ENCODE assay signal across 10 mouse cellular contexts in genomic region chr6:127440416-127441104, GRCm38 (mm10). TPM values are rescaled to one million over a fixed set of nuclear protein-coding genes. Genes with fewer than 3 reads are reported as not detected.
DNase-seq lines count a peak whose midpoint lies in the region; ATAC-seq lines count a peak whose summit lies in the region.
"Had no signal": no experiment of that assay in that cellular context is flagged by ENCODE, and none has a peak within 500 bp of the region (broad histone marks: within the 10 kb centered on the region; RNA-seq: fewer than 3 reads in every experiment).

No protein-coding gene starts in this region.

- WGBS in embryonic facial prominence, embryonic 11.5 days: 49% methylated on average over 14 of the region's 14 CpGs
- 54% methylated on average over 14 of the region's 14 CpGs for WGBS in embryonic facial prominence, embryonic 10.5 days
- 44% methylated on average over 14 of the region's 14 CpGs for WGBS in hindbrain, embryonic 11.5 days

- peak; percentile 52; the same call in 1 of the 2 replicates for ATAC-seq in embryonic facial prominence, embryonic 11.5 days (replicated peaks; ENCODE audit: insufficient number of reproducible peaks, low FRiP score, low TSS enrichment, low read depth)
- ATAC-seq in hindbrain, embryonic 11.5 days (ENCODE audit: low FRiP score): peak; percentile 57; the same call in 1 of the 2 replicates

- DNase-seq in embryonic facial prominence, embryonic 11.5 days (ENCODE audit: low spot score): peak; percentile 35
- DNase-seq in embryonic facial prominence, embryonic 10.5 days (ENCODE audit: low spot score): no peak
- peak; percentile 40 for DNase-seq in hindbrain, embryonic 11.5 days (ENCODE audit: low spot score)
- DNase-seq in left cerebral cortex, postnatal 36 days (ENCODE audit: low spot score in 2 of 2): peak; percentile 19 to 25
- peak; percentile 45 to 51 for DNase-seq in right cerebral cortex, adult 2 months (ENCODE audit: low spot score in 2 of 2)
- DNase-seq in spleen, adult 18-20 months: no peak
- no peak for DNase-seq in spleen, postnatal 10 days (ENCODE audit: low spot score in 2 of 2)
- no peak for DNase-seq in heart, adult 11 months
- DNase-seq: thymus, postnatal 36 days had no signal

- H3K4me1 ChIP-seq in embryonic facial prominence, embryonic 11.5 days (ENCODE audit: control insufficient read depth, insufficient read depth, low read length): no peaks in the 10 kb centered on the region
- peaks cover 15% of the 10 kb centered on the region for H3K4me1 ChIP-seq in embryonic facial prominence, embryonic 10.5 days
- peaks cover 6% of the 10 kb centered on the region for H3K4me1 ChIP-seq in hindbrain, embryonic 11.5 days (replicated peaks; ENCODE audit: control insufficient read depth, insufficient read depth, low read length)
- H3K4me1 ChIP-seq: embryonic facial prominence, embryonic 15.5 days had no signal

- intact Hi-C loops in left cerebral cortex, postnatal 36 days (cut with DNase I): loop anchor here (10.0 kb wide), 1 partner anchor 496 kb away; no protein-coding TSS in a partner anchor

- no peak overlapping the region for H3K4me2 ChIP-seq in embryonic facial prominence, embryonic 11.5 days (ENCODE audit: low read depth, low read length)
- no peak overlapping the region; the same call in 1 of the 2 replicates for H3K4me2 ChIP-seq in hindbrain, embryonic 11.5 days (replicated peaks; ENCODE audit: low read depth, low read length)
- H3K4me2 ChIP-seq: embryonic facial prominence, embryonic 15.5 days had no signal

- no peaks in the 10 kb centered on the region for H3K9me3 ChIP-seq in embryonic facial prominence, embryonic 11.5 days (replicated peaks; ENCODE audit: control insufficient read depth, low read length)
- no peaks in the 10 kb centered on the region for H3K9me3 ChIP-seq in embryonic facial prominence, embryonic 10.5 days
- H3K9me3 ChIP-seq in hindbrain, embryonic 11.5 days (ENCODE audit: control insufficient read depth, low read length): no peaks in the 10 kb centered on the region
- H3K9me3 ChIP-seq: embryonic facial prominence, embryonic 15.5 days had no signal

- no peak overlapping the region for H3K4me3 ChIP-seq in embryonic facial prominence, embryonic 11.5 days (ENCODE audit: low read depth, low read length)
- H3K4me3 ChIP-seq in embryonic facial prominence, embryonic 10.5 days: no peak overlapping the region
- no peak overlapping the region for H3K4me3 ChIP-seq in hindbrain, embryonic 11.5 days (ENCODE audit: low read depth, low read length)
- H3K4me3 ChIP-seq: embryonic facial prominence, embryonic 15.5 days had no signal

- no peaks in the 10 kb centered on the region for H3K27me3 ChIP-seq in embryonic facial prominence, embryonic 11.5 days (ENCODE audit: control insufficient read depth, insufficient read depth, low read length)
- peaks cover 8% of the 10 kb centered on the region for H3K27me3 ChIP-seq in embryonic facial prominence, embryonic 10.5 days (replicated peaks; ENCODE audit: low read depth, poor library complexity, severe bottlenecking)
- no peaks in the 10 kb centered on the region for H3K27me3 ChIP-seq in hindbrain, embryonic 11.5 days (ENCODE audit: control insufficient read depth, insufficient read depth, low read length)
- H3K27me3 ChIP-seq: embryonic facial prominence, embryonic 15.5 days had no signal

- no peak overlapping the region for H3K27ac ChIP-seq in embryonic facial prominence, embryonic 11.5 days (replicated peaks; ENCODE audit: low read depth, low read length)
- no peak overlapping the region for H3K27ac ChIP-seq in embryonic facial prominence, embryonic 10.5 days (replicated peaks)
- H3K27ac ChIP-seq in hindbrain, embryonic 11.5 days (ENCODE audit: low read depth, low read length): no peak overlapping the region
- H3K27ac ChIP-seq: embryonic facial prominence, embryonic 15.5 days had no signal

- no peaks in the 10 kb centered on the region for H3K36me3 ChIP-seq in embryonic facial prominence, embryonic 11.5 days (replicated peaks; ENCODE audit: control insufficient read depth, insufficient read depth, low read depth, low read length)
- no peaks in the 10 kb centered on the region for H3K36me3 ChIP-seq in embryonic facial prominence, embryonic 10.5 days (replicated peaks)
- H3K36me3 ChIP-seq in hindbrain, embryonic 11.5 days (ENCODE audit: control insufficient read depth, insufficient read depth, low read length): no peaks in the 10 kb centered on the region
- H3K36me3 ChIP-seq: embryonic facial prominence, embryonic 15.5 days had no signal

- 0 out of 2 replicates have a peak overlapping the region, but pooled peaks have one; percentile 13 for H3K9ac ChIP-seq in embryonic facial prominence, embryonic 11.5 days (replicated peaks; ENCODE audit: low read length)
- H3K9ac ChIP-seq in hindbrain, embryonic 11.5 days (ENCODE audit: low read depth, low read length): no peak overlapping the region
- H3K9ac ChIP-seq: embryonic facial prominence, embryonic 15.5 days had no signal

RNA-seq across cellular contexts. Expression of gene Parp11, which starts 6.1 kb away (rescaled TPM):
- polyA plus RNA-seq in embryonic facial prominence, embryonic 11.5 days (2014; fragmentation: Nextera tagmentation; extraction: Ambion mirVana): 40.5 and 43.6 TPM in 2 replicates
- 31.4 and 33.4 TPM in 2 replicates for polyA plus RNA-seq in embryonic facial prominence, embryonic 10.5 days (2016; fragmentation: Nextera tagmentation; extraction: Ambion mirVana)
- 59.7 and 61.1 TPM in 2 replicates for polyA plus RNA-seq in hindbrain, embryonic 11.5 days (2014; fragmentation: Nextera tagmentation; extraction: Ambion mirVana)
- total RNA-seq in left cerebral cortex, postnatal 36 days (2021): 10 to 100 TPM; 33.4 to 41.0 TPM

Comparison
In these comparisons a context has a peak if more than half of its experiments do, and no peak if none do; other contexts are left out.
1. DNase-seq: peak in embryonic facial prominence, embryonic 11.5 days (single experiment), hindbrain, embryonic 11.5 days (single experiment), left cerebral cortex, postnatal 36 days (2 of 2) and right cerebral cortex, adult 2 months (2 of 2); none in embryonic facial prominence, embryonic 10.5 days (single experiment), spleen, adult 18-20 months (0 of 2), spleen, postnatal 10 days (0 of 2) and heart, adult 11 months (single experiment).